Mouse (Mus musculus): ENCODE measurements at regions not wholly inside any gene's neighbourhood (a gene's known extent, or its start where the extent isn't known, plus 50 kb on each side); places are given as distances from the start of the nearest gene placed in this dataset.

- H3K4me3 ChIP-seq (ENCODE audit: insufficient read depth, low read length) = no peak overlapping the region
- no peak for TF ChIP-seq CTCF (IDR thresholded peaks at IDR 0.05; ENCODE audit: extremely low read depth, insufficient read depth, low read length)
- TF ChIP-seq POLR2A (IDR thresholded peaks at IDR 0.05; ENCODE audit: extremely low read depth, insufficient read depth, low read length) = no peak
- H3K27ac ChIP-seq (ENCODE audit: insufficient read depth, low read length) = no peak overlapping the region
- H3K4me1 ChIP-seq (ENCODE audit: control insufficient read depth, insufficient read depth, low read length) = no peaks in the 10 kb centered on the region
Measured at GRCm38 (mm10) chr15:88151199-88151598, 448.9 kb upstream of the Zdhhc25 start.

- TF ChIP-seq POLR2A (IDR thresholded peaks at IDR 0.05; ENCODE audit: extremely low read depth, insufficient read depth, low read length) (no peak), CTCF (IDR thresholded peaks at IDR 0.05; ENCODE audit: extremely low read depth, insufficient read depth, low read length) (no peak)
- H3K27ac ChIP-seq (ENCODE audit: insufficient read depth, low read length) = no peak overlapping the region
- no peaks in the 10 kb centered on the region for H3K4me1 ChIP-seq (ENCODE audit: control insufficient read depth, insufficient read depth, low read length)
- no peak overlapping the region for H3K4me3 ChIP-seq (ENCODE audit: insufficient read depth, low read length)
Measured at GRCm38 (mm10) chr15:88159618-88160170, 440.4 kb upstream of the Zdhhc25 start.

GRCm38 (mm10) chr15:88160291-88160690 is 439.8 kb upstream of the Zdhhc25 start:
- no peak for TF ChIP-seq POLR2A (IDR thresholded peaks at IDR 0.05; ENCODE audit: extremely low read depth, insufficient read depth, low read length)
- no peak for TF ChIP-seq CTCF (IDR thresholded peaks at IDR 0.05; ENCODE audit: extremely low read depth, insufficient read depth, low read length)
- H3K27ac ChIP-seq (ENCODE audit: insufficient read depth, low read length) = no peak overlapping the region
- no peak overlapping the region for H3K4me3 ChIP-seq (ENCODE audit: insufficient read depth, low read length)
- H3K4me1 ChIP-seq (ENCODE audit: control insufficient read depth, insufficient read depth, low read length) = no peaks in the 10 kb centered on the region

- TF ChIP-seq POLR2A (IDR thresholded peaks at IDR 0.05; ENCODE audit: extremely low read depth, insufficient read depth, low read length) = no peak
- TF ChIP-seq CTCF (IDR thresholded peaks at IDR 0.05; ENCODE audit: extremely low read depth, insufficient read depth, low read length) = no peak
- Histone ChIP-seq H3K4me1 (ENCODE audit: control insufficient read depth, insufficient read depth, low read length) (no peaks in the 10 kb centered on the region), H3K27ac (ENCODE audit: insufficient read depth, low read length) (no peak overlapping the region), H3K4me3 (ENCODE audit: insufficient read depth, low read length) (no peak overlapping the region)
Measured at GRCm38 (mm10) chr15:88163438-88163837, 436.7 kb upstream of the Zdhhc25 start.

- Histone ChIP-seq H3K4me3 (ENCODE audit: insufficient read depth, low read length) (no peak overlapping the region), H3K27ac (ENCODE audit: insufficient read depth, low read length) (no peak overlapping the region), H3K4me1 (ENCODE audit: control insufficient read depth, insufficient read depth, low read length) (no peaks in the 10 kb centered on the region)
- no peak for TF ChIP-seq CTCF (IDR thresholded peaks at IDR 0.05; ENCODE audit: extremely low read depth, insufficient read depth, low read length)
- TF ChIP-seq POLR2A (IDR thresholded peaks at IDR 0.05; ENCODE audit: extremely low read depth, insufficient read depth, low read length) = no peak
Measured at GRCm38 (mm10) chr15:88174326-88174725, 425.8 kb upstream of the Zdhhc25 start.

- Histone ChIP-seq H3K27ac (ENCODE audit: insufficient read depth, low read length) (no peak overlapping the region), H3K4me3 (ENCODE audit: insufficient read depth, low read length) (no peak overlapping the region), H3K4me1 (ENCODE audit: control insufficient read depth, insufficient read depth, low read length) (no peaks in the 10 kb centered on the region)
- TF ChIP-seq CTCF (IDR thresholded peaks at IDR 0.05; ENCODE audit: extremely low read depth, insufficient read depth, low read length) (no peak), POLR2A (IDR thresholded peaks at IDR 0.05; ENCODE audit: extremely low read depth, insufficient read depth, low read length) (no peak)
Measured at GRCm38 (mm10) chr15:88175991-88176390, 424.1 kb upstream of the Zdhhc25 start.

GRCm38 (mm10) chr15:88196539-88196938 is 403.6 kb upstream of the Zdhhc25 start:
- TF ChIP-seq POLR2A (IDR thresholded peaks at IDR 0.05; ENCODE audit: extremely low read depth, insufficient read depth, low read length) (no peak), CTCF (IDR thresholded peaks at IDR 0.05; ENCODE audit: extremely low read depth, insufficient read depth, low read length) (no peak)
- Histone ChIP-seq H3K27ac (ENCODE audit: insufficient read depth, low read length) (no peak overlapping the region), H3K4me3 (ENCODE audit: insufficient read depth, low read length) (no peak overlapping the region), H3K4me1 (ENCODE audit: control insufficient read depth, insufficient read depth, low read length) (no peaks in the 10 kb centered on the region)

- Histone ChIP-seq H3K27ac (ENCODE audit: insufficient read depth, low read length) (no peak overlapping the region), H3K4me1 (ENCODE audit: control insufficient read depth, insufficient read depth, low read length) (no peaks in the 10 kb centered on the region), H3K4me3 (ENCODE audit: insufficient read depth, low read length) (no peak overlapping the region)
- TF ChIP-seq CTCF (IDR thresholded peaks at IDR 0.05; ENCODE audit: extremely low read depth, insufficient read depth, low read length) = no peak
- TF ChIP-seq POLR2A (IDR thresholded peaks at IDR 0.05; ENCODE audit: extremely low read depth, insufficient read depth, low read length) = no peak
Measured at GRCm38 (mm10) chr15:88202736-88203135, 397.4 kb upstream of the Zdhhc25 start.

GRCm38 (mm10) chr15:88213356-88213755 is 386.7 kb upstream of the Zdhhc25 start:
- H3K27ac ChIP-seq (ENCODE audit: insufficient read depth, low read length) = no peak overlapping the region
- H3K4me1 ChIP-seq (ENCODE audit: control insufficient read depth, insufficient read depth, low read length) = no peaks in the 10 kb centered on the region
- TF ChIP-seq CTCF (IDR thresholded peaks at IDR 0.05; ENCODE audit: extremely low read depth, insufficient read depth, low read length) (no peak), POLR2A (IDR thresholded peaks at IDR 0.05; ENCODE audit: extremely low read depth, insufficient read depth, low read length) (no peak)

GRCm38 (mm10) chr15:88214286-88214685 is 385.8 kb upstream of the Zdhhc25 start:
- TF ChIP-seq CTCF (IDR thresholded peaks at IDR 0.05; ENCODE audit: extremely low read depth, insufficient read depth, low read length) = no peak
- TF ChIP-seq POLR2A (IDR thresholded peaks at IDR 0.05; ENCODE audit: extremely low read depth, insufficient read depth, low read length) = no peak
- Histone ChIP-seq H3K4me1 (ENCODE audit: control insufficient read depth, insufficient read depth, low read length) (no peaks in the 10 kb centered on the region), H3K4me3 (ENCODE audit: insufficient read depth, low read length) (no peak overlapping the region)

More at GRCm38 (mm10) chr15:88213356-88213755, 386.7 kb upstream of the Zdhhc25 start:
- no peak overlapping the region for H3K4me3 ChIP-seq (ENCODE audit: insufficient read depth, low read length)

More at GRCm38 (mm10) chr15:88214286-88214685, 385.8 kb upstream of the Zdhhc25 start:
- no peak overlapping the region for H3K27ac ChIP-seq (ENCODE audit: insufficient read depth, low read length)

All from cortical plate, adult 2 months (tissue).